In the genomic region with DNA sequence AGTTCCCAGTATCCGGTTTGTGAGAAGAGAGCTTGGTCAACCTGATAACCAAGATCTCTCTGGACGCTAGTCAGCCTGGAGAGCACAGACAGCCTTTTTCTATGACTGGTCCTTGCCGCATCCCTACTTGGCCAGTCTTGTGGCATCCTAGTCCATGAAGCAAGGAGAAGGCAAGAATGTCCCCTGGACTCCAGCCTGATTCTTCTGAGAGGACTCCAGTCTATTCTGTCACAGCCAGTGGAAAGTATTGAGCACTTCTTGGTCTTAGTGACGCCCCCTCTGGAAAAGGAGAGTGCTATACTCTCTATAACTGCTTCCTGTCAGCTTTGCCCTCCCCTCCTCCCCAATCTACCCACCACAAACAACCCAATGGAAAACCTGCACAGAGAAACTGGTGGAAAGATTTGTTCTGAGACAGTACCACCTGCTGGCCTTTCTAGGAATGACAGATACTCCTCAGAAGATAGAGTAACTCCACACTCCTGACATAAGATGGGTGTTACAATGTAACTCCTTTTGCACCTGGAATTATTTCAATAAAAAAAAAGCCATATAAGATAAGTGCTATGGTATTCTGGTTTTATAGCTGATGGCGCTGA, we compare ENCODE assay signal across 10 mouse cellular contexts. TPM values are rescaled to one million over a fixed set of nuclear protein-coding genes. Genes with fewer than 3 reads are reported as not detected.
DNase-seq lines count a peak whose midpoint lies in the region; ATAC-seq and TF ChIP-seq lines count a peak whose summit lies in the region.
"Had no signal": no experiment of that assay in that cellular context is flagged by ENCODE, and none has a peak within 500 bp of the region (broad histone marks: within the 10 kb centered on the region; RNA-seq: fewer than 3 reads in every experiment).

No protein-coding gene starts in this region.

- H3K36me3 ChIP-seq in forebrain, embryonic 12.5 days (replicated peaks): no peaks in the 10 kb centered on the region
- no peaks in the 10 kb centered on the region for H3K36me3 ChIP-seq in forebrain, embryonic 16.5 days (ENCODE audit: control insufficient read depth, insufficient read depth)
- no peaks in the 10 kb centered on the region for H3K36me3 ChIP-seq in midbrain, embryonic 15.5 days (replicated peaks)
- H3K36me3 ChIP-seq: heart, embryonic 13.5 days had no signal

- TF ChIP-seq POLR2A in lung, adult 2 months (IDR thresholded peaks at IDR 0.05; ENCODE audit: borderline replicate concordance, extremely low read depth, low read depth, low read length): no peak

- peaks cover 24% of the 10 kb centered on the region for H3K4me1 ChIP-seq in forebrain, embryonic 12.5 days
- peaks cover 19% of the 10 kb centered on the region for H3K4me1 ChIP-seq in forebrain, embryonic 16.5 days (replicated peaks; ENCODE audit: control insufficient read depth, insufficient read depth, low read length)
- H3K4me1 ChIP-seq in lung, adult 2 months (ENCODE audit: control insufficient read depth, insufficient read depth, low read length): no peaks in the 10 kb centered on the region; the same call in 1 of the 2 replicates
- H3K4me1 ChIP-seq in midbrain, embryonic 15.5 days: peaks cover 18% of the 10 kb centered on the region

- peak overlapping the region; percentile 78 for H3K27ac ChIP-seq in forebrain, embryonic 12.5 days
- H3K27ac ChIP-seq in forebrain, embryonic 16.5 days (ENCODE audit: low read length): no peak overlapping the region
- 0 out of 2 replicates have a peak overlapping the region, but pooled peaks have one; percentile 31 for H3K27ac ChIP-seq in midbrain, embryonic 15.5 days
- H3K27ac ChIP-seq: heart, embryonic 13.5 days had no signal

- H3K9me3 ChIP-seq in forebrain, embryonic 12.5 days: no peaks in the 10 kb centered on the region
- H3K9me3 ChIP-seq in forebrain, embryonic 16.5 days (ENCODE audit: control insufficient read depth, low read length): no peaks in the 10 kb centered on the region
- no peaks in the 10 kb centered on the region for H3K9me3 ChIP-seq in midbrain, embryonic 15.5 days
- H3K9me3 ChIP-seq: heart, embryonic 13.5 days had no signal

- no peak for DNase-seq in lung, adult 2 months
- no peak for DNase-seq in lung, adult 18-20 months
- DNase-seq in cerebellum, adult 8-10 months: peak; percentile 75
- peak; percentile 72 for DNase-seq in induced T-regulatory cell, adult 2 months (ENCODE audit: low read depth)

- ATAC-seq in forebrain, embryonic 12.5 days (ENCODE audit: low FRiP score): no peak
- ATAC-seq in forebrain, embryonic 16.5 days: no peak
- ATAC-seq in midbrain, embryonic 15.5 days (replicated peaks): no peak
- ATAC-seq in erythroid progenitor cell, adult 5-6 weeks (replicated peaks; ENCODE audit: low FRiP score, poor library complexity, severe bottlenecking): no peak

- H3K4me3 ChIP-seq in forebrain, embryonic 12.5 days (replicated peaks): no peak overlapping the region
- no peak overlapping the region for H3K4me3 ChIP-seq in forebrain, embryonic 16.5 days (replicated peaks; ENCODE audit: low read length)
- H3K4me3 ChIP-seq in lung, adult 2 months (replicated peaks; ENCODE audit: extremely low read depth, low read depth, low read length): no peak overlapping the region
- H3K4me3 ChIP-seq in midbrain, embryonic 15.5 days: no peak overlapping the region
- H3K4me3 ChIP-seq: heart, embryonic 13.5 days; myocyte had no signal

- H3K4me2 ChIP-seq in forebrain, embryonic 12.5 days: no peak overlapping the region
- no peak overlapping the region for H3K4me2 ChIP-seq in forebrain, embryonic 16.5 days (ENCODE audit: low read length)
- H3K4me2 ChIP-seq in midbrain, embryonic 15.5 days: no peak overlapping the region
- H3K4me2 ChIP-seq: heart, embryonic 13.5 days had no signal

- H3K27me3 ChIP-seq in forebrain, embryonic 12.5 days: no peaks in the 10 kb centered on the region
- H3K27me3 ChIP-seq in forebrain, embryonic 16.5 days (replicated peaks; ENCODE audit: control insufficient read depth, insufficient read depth, low read length): no peaks in the 10 kb centered on the region
- H3K27me3 ChIP-seq in midbrain, embryonic 15.5 days (replicated peaks): no peaks in the 10 kb centered on the region

- peak; percentile 25; the same call in 1 of the 2 replicates for TF ChIP-seq CTCF in lung, adult 2 months (IDR thresholded peaks at IDR 0.05; ENCODE audit: insufficient read depth, low read length)

- H3K9ac ChIP-seq in forebrain, embryonic 12.5 days: no peak overlapping the region
- H3K9ac ChIP-seq in forebrain, embryonic 16.5 days (replicated peaks; ENCODE audit: low read depth, low read length): no peak overlapping the region
- no peak overlapping the region for H3K9ac ChIP-seq in midbrain, embryonic 15.5 days
- H3K9ac ChIP-seq: heart, embryonic 13.5 days had no signal

- 70% methylated on average over 5 of the region's 5 CpGs for WGBS in forebrain, embryonic 12.5 days
- 69% methylated on average over 5 of the region's 5 CpGs for WGBS in forebrain, embryonic 16.5 days
- 62% methylated on average over 5 of the region's 5 CpGs for WGBS in lung, adult 2 months
- WGBS in midbrain, embryonic 15.5 days: 69% methylated on average over 5 of the region's 5 CpGs

RNA-seq across cellular contexts. Expression of a gene that starts 18.5 kb away (rescaled TPM):
- polyA plus RNA-seq in forebrain, embryonic 12.5 days (2016; fragmentation: Nextera tagmentation; extraction: Ambion mirVana): 37.6 and 38.1 TPM in 2 replicates
- polyA plus RNA-seq in forebrain, embryonic 16.5 days (2015; fragmentation: Nextera tagmentation; extraction: Ambion mirVana): 41.7 and 44.9 TPM in 2 replicates
- 48.8 and 51.9 TPM in 2 replicates for polyA plus RNA-seq in lung, adult 2 months (2012; rRNA removed)
- polyA plus RNA-seq in midbrain, embryonic 15.5 days (2015; fragmentation: Nextera tagmentation; extraction: Ambion mirVana): 34.7 and 35.1 TPM in 2 replicates
- not detected in 2 replicates for total RNA-seq in erythroid progenitor cell, adult 5-6 weeks (2015; ENCODE audit: low replicate concordance)
- 0.13 TPM in 1 of 2 replicates, not detected in the other for total RNA-seq in erythroid progenitor cell, adult 5-6 weeks (2017; ENCODE audit: low replicate concordance)

Comparison
In these comparisons a context has a peak if more than half of its experiments do, and no peak if none do; other contexts are left out.
1. DNase-seq: peak in cerebellum, adult 8-10 months (single experiment) and induced T-regulatory cell, adult 2 months (single experiment); none in lung, adult 2 months (single experiment) and lung, adult 18-20 months (0 of 2).